Mouse (Mus musculus): ENCODE results near the gene Gimap9. TPM values are rescaled to one million over a fixed set of nuclear protein-coding genes. Genes with fewer than 3 reads are reported as not detected.

Gimap9 gene
- polyA plus RNA-seq (2014; fragmentation: Nextera tagmentation; extraction: Ambion mirVana) = 3.6 and 4.3 TPM in 2 replicates

GRCm38 (mm10) chr6:48675931-48676859 lies at the start of gene Gimap9:
TSS of gene Gimap9 (plus strand) at chr6:48676129.
- ATAC-seq (ENCODE audit: insufficient read depth, low FRiP score, low TSS enrichment) (no peak), DNase-seq (ENCODE audit: low spot score) (peak; percentile 11)
- Histone ChIP-seq H3K27ac (ENCODE audit: low read depth, low read length) (no peak within 1 kb of the TSS), H3K36me3 (ENCODE audit: control insufficient read depth, insufficient read depth, low read length) (no peaks in the 10 kb centered on the region), H3K9me3 (ENCODE audit: control insufficient read depth, low read length) (no peaks in the 10 kb centered on the region), H3K4me2 (ENCODE audit: low read depth) (0 out of 2 replicates have a peak within 1 kb of the TSS, but pooled peaks have one; percentile 8), H3K4me3 (ENCODE audit: low read depth, low read length) (no peak within 1 kb of the TSS), H3K4me1 (ENCODE audit: control insufficient read depth, insufficient read depth, low read length) (no peaks in the 10 kb centered on the region), H3K9ac (ENCODE audit: low read length) (no peak within 1 kb of the TSS), H3K27me3 (ENCODE audit: control insufficient read depth, insufficient read depth, low read length) (no peaks in the 10 kb centered on the region)
- 30% methylated on average over 13 of the region's 13 CpGs for WGBS

- Histone ChIP-seq H3K4me2 (ENCODE audit: low read depth) (peak within 1 kb of the TSS; percentile 80), H3K36me3 (ENCODE audit: control insufficient read depth, insufficient read depth, low read length) (no peaks in the 10 kb centered on the region), H3K4me1 (ENCODE audit: control insufficient read depth, insufficient read depth, low read length) (peaks cover 9% of the 10 kb centered on the region; the same call in 1 of the 2 replicates), H3K27ac (ENCODE audit: low read depth, low read length) (no peak within 1 kb of the TSS), H3K9me3 (ENCODE audit: control insufficient read depth, low read length) (no peaks in the 10 kb centered on the region), H3K4me3 (ENCODE audit: low read depth, low read length) (peak within 1 kb of the TSS; percentile 41), H3K9ac (ENCODE audit: low read length) (peak within 1 kb of the TSS; percentile 48), H3K27me3 (ENCODE audit: control insufficient read depth, insufficient read depth, low read length) (peaks cover 29% of the 10 kb centered on the region; the same call in 1 of the 2 replicates)
- 32% methylated on average over 8 of the region's 8 CpGs for WGBS
- no peak for DNase-seq (ENCODE audit: low spot score)
- ATAC-seq (ENCODE audit: insufficient read depth, low FRiP score, low TSS enrichment) = no peak
These were observed 49.5 kb upstream of the Gimap9 start, which contains the start of gene AI854703 for GRCm38 (mm10) chr6:48626464-48626863. TSS of gene AI854703 (plus strand) at chr6:48626764.

- Histone ChIP-seq H3K9ac (ENCODE audit: low read length) (peak overlapping the region; percentile 48), H3K27me3 (ENCODE audit: control insufficient read depth, insufficient read depth, low read length) (peaks cover 29% of the 10 kb centered on the region; the same call in 1 of the 2 replicates), H3K9me3 (ENCODE audit: control insufficient read depth, low read length) (no peaks in the 10 kb centered on the region), H3K4me2 (ENCODE audit: low read depth) (peak overlapping the region; percentile 80), H3K27ac (ENCODE audit: low read depth, low read length) (no peak overlapping the region), H3K4me3 (ENCODE audit: low read depth, low read length) (peak overlapping the region; percentile 41), H3K36me3 (ENCODE audit: control insufficient read depth, insufficient read depth, low read length) (no peaks in the 10 kb centered on the region), H3K4me1 (ENCODE audit: control insufficient read depth, insufficient read depth, low read length) (peaks cover 9% of the 10 kb centered on the region; the same call in 1 of the 2 replicates)
- WGBS = under 1% methylated on average over 32 of the region's 32 CpGs
- ATAC-seq (ENCODE audit: insufficient read depth, low FRiP score, low TSS enrichment) = peak; percentile 39; the same call in 1 of the 2 replicates
- DNase-seq (ENCODE audit: low spot score) = peak; percentile 67
These were observed 48.9 kb upstream of the Gimap9 start for GRCm38 (mm10) chr6:48626984-48627383.

- Histone ChIP-seq H3K27ac (ENCODE audit: low read depth, low read length) (no peak overlapping the region), H3K9ac (ENCODE audit: low read length) (no peak overlapping the region), H3K4me1 (ENCODE audit: control insufficient read depth, insufficient read depth, low read length) (peaks cover 9% of the 10 kb centered on the region; the same call in 1 of the 2 replicates), H3K36me3 (ENCODE audit: control insufficient read depth, insufficient read depth, low read length) (no peaks in the 10 kb centered on the region), H3K4me2 (ENCODE audit: low read depth) (peak overlapping the region; percentile 80), H3K9me3 (ENCODE audit: control insufficient read depth, low read length) (no peaks in the 10 kb centered on the region), H3K4me3 (ENCODE audit: low read depth, low read length) (peak overlapping the region; percentile 41), H3K27me3 (ENCODE audit: control insufficient read depth, insufficient read depth, low read length) (peaks cover 29% of the 10 kb centered on the region; the same call in 1 of the 2 replicates)
- 1% methylated on average over 7 of the region's 7 CpGs for WGBS
- DNase-seq (ENCODE audit: low spot score) (no peak), ATAC-seq (ENCODE audit: insufficient read depth, low FRiP score, low TSS enrichment) (no peak)
These were observed 48.4 kb upstream of the Gimap9 start for GRCm38 (mm10) chr6:48627511-48627924.

- Histone ChIP-seq H3K36me3 (ENCODE audit: control insufficient read depth, insufficient read depth, low read length) (no peaks in the 10 kb centered on the region), H3K4me1 (ENCODE audit: control insufficient read depth, insufficient read depth, low read length) (peaks cover 9% of the 10 kb centered on the region; the same call in 1 of the 2 replicates), H3K27ac (ENCODE audit: low read depth, low read length) (no peak overlapping the region), H3K4me2 (ENCODE audit: low read depth) (no peak overlapping the region), H3K27me3 (ENCODE audit: control insufficient read depth, insufficient read depth, low read length) (peaks cover 29% of the 10 kb centered on the region; the same call in 1 of the 2 replicates), H3K9ac (ENCODE audit: low read length) (no peak overlapping the region), H3K4me3 (ENCODE audit: low read depth, low read length) (no peak overlapping the region), H3K9me3 (ENCODE audit: control insufficient read depth, low read length) (no peaks in the 10 kb centered on the region)
- no peak for DNase-seq (ENCODE audit: low spot score)
- no peak for ATAC-seq (ENCODE audit: insufficient read depth, low FRiP score, low TSS enrichment)
- 83% methylated on average over 3 of the region's 3 CpGs for WGBS
These were observed 47.6 kb upstream of the Gimap9 start for GRCm38 (mm10) chr6:48628377-48628776.

GRCm38 (mm10) chr6:48628808-48629660 lies 46.9 kb upstream of the Gimap9 start:
- DNase-seq (ENCODE audit: low spot score) (peak; percentile 56), ATAC-seq (ENCODE audit: insufficient read depth, low FRiP score, low TSS enrichment) (peak; percentile 31; the same call in 1 of the 2 replicates)
- peak overlapping the region; percentile 35 for H3K4me3 ChIP-seq (ENCODE audit: low read depth, low read length)
- 13% methylated on average over 54 of the region's 54 CpGs for WGBS
- no peaks in the 10 kb centered on the region for H3K9me3 ChIP-seq (ENCODE audit: control insufficient read depth, low read length)
- H3K4me2 ChIP-seq (ENCODE audit: low read depth) = peak overlapping the region; percentile 64
- H3K36me3 ChIP-seq (ENCODE audit: control insufficient read depth, insufficient read depth, low read length) = no peaks in the 10 kb centered on the region
- H3K27me3 ChIP-seq (ENCODE audit: control insufficient read depth, insufficient read depth, low read length) = peaks cover 29% of the 10 kb centered on the region; the same call in 1 of the 2 replicates
- no peak overlapping the region for H3K27ac ChIP-seq (ENCODE audit: low read depth, low read length)
- peaks cover 9% of the 10 kb centered on the region; the same call in 1 of the 2 replicates for H3K4me1 ChIP-seq (ENCODE audit: control insufficient read depth, insufficient read depth, low read length)
- H3K9ac ChIP-seq (ENCODE audit: low read length) = peak overlapping the region; percentile 48

GRCm38 (mm10) chr6:48629661-48630034 lies 46.3 kb upstream of the Gimap9 start:
- Histone ChIP-seq H3K4me3 (ENCODE audit: low read depth, low read length) (peak overlapping the region; percentile 35), H3K27ac (ENCODE audit: low read depth, low read length) (no peak overlapping the region), H3K9ac (ENCODE audit: low read length) (peak overlapping the region; percentile 48), H3K4me1 (ENCODE audit: control insufficient read depth, insufficient read depth, low read length) (peaks cover 9% of the 10 kb centered on the region; the same call in 1 of the 2 replicates), H3K9me3 (ENCODE audit: control insufficient read depth, low read length) (no peaks in the 10 kb centered on the region), H3K4me2 (ENCODE audit: low read depth) (peak overlapping the region; percentile 64), H3K36me3 (ENCODE audit: control insufficient read depth, insufficient read depth, low read length) (no peaks in the 10 kb centered on the region), H3K27me3 (ENCODE audit: control insufficient read depth, insufficient read depth, low read length) (peaks cover 29% of the 10 kb centered on the region; the same call in 1 of the 2 replicates)
- peak; percentile 32; the same call in 1 of the 2 replicates for ATAC-seq (ENCODE audit: insufficient read depth, low FRiP score, low TSS enrichment)
- WGBS = 21% methylated on average over 13 of the region's 13 CpGs
- no peak for DNase-seq (ENCODE audit: low spot score)

- H3K4me1 ChIP-seq (ENCODE audit: control insufficient read depth, insufficient read depth, low read length) = peaks cover 9% of the 10 kb centered on the region; the same call in 1 of the 2 replicates
- WGBS = 89% methylated on average over 8 of the region's 8 CpGs
- H3K36me3 ChIP-seq (ENCODE audit: control insufficient read depth, insufficient read depth, low read length) = no peaks in the 10 kb centered on the region
- DNase-seq (ENCODE audit: low spot score) (no peak), ATAC-seq (ENCODE audit: insufficient read depth, low FRiP score, low TSS enrichment) (no peak)
- no peaks in the 10 kb centered on the region for H3K9me3 ChIP-seq (ENCODE audit: control insufficient read depth, low read length)
- no peak overlapping the region for H3K9ac ChIP-seq (ENCODE audit: low read length)
- H3K4me2 ChIP-seq (ENCODE audit: low read depth) = no peak overlapping the region
- no peak overlapping the region for H3K27ac ChIP-seq (ENCODE audit: low read depth, low read length)
- H3K4me3 ChIP-seq (ENCODE audit: low read depth, low read length) = no peak overlapping the region
- peaks cover 24% of the 10 kb centered on the region; the same call in 1 of the 2 replicates for H3K27me3 ChIP-seq (ENCODE audit: control insufficient read depth, insufficient read depth, low read length)
These were observed 45.1 kb upstream of the Gimap9 start for GRCm38 (mm10) chr6:48630831-48631230.
